Mouse (Mus musculus): ENCODE data around the gene Msantd1.
"Not testable (repeated sequence)": the region's sequence is repeated elsewhere in the genome, so short reads cannot be mapped to it uniquely, and the experiment has no call there.

Gene Msantd1

GRCm38 (mm10) chr5:34907910-34908725 is at the start of gene Msantd1:
Gene Msantd1, plus strand, starts transcription at chr5:34908012.
- in situ Hi-C loops (cut with MboI; ENCODE audit: low sequenced_read_pairs): no loop called here

- in situ Hi-C loops (cut with MboI; ENCODE audit: low sequenced_read_pairs): no loop called here
These were observed 42.4 kb upstream of the Msantd1 start for GRCm38 (mm10) chr5:34865367-34865766.

GRCm38 (mm10) chr5:34880307-34880706 is 27.5 kb upstream of the Msantd1 start:
- in situ Hi-C loops (cut with MboI; ENCODE audit: low sequenced_read_pairs): not testable (repeated sequence)

- in situ Hi-C loops (cut with MboI; ENCODE audit: low sequenced_read_pairs): no loop called here
These were observed 26.8 kb upstream of the Msantd1 start for GRCm38 (mm10) chr5:34881023-34881422.

DNA sequence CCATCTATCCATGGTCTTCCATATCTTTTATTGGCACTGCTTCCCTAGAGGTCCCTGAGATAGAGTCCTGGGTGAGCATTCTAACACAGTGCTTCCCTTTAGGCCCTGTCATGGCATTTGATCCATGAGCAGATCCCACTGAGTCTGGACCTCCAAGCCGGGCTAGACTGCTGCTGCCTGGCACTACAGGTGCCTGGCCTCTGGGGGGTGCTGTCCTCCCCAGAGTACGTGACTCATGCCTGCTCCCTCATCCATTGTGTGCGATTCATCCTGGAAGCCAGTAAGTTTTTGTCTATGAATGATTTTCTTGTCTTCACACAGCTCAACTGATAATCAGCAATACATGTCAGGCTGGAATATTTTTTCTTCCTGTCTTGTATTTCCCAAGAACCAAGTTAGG is 22.6 kb upstream of the Msantd1 start:
- in situ Hi-C loops (cut with MboI; ENCODE audit: low sequenced_read_pairs): no loop called here

DNA sequence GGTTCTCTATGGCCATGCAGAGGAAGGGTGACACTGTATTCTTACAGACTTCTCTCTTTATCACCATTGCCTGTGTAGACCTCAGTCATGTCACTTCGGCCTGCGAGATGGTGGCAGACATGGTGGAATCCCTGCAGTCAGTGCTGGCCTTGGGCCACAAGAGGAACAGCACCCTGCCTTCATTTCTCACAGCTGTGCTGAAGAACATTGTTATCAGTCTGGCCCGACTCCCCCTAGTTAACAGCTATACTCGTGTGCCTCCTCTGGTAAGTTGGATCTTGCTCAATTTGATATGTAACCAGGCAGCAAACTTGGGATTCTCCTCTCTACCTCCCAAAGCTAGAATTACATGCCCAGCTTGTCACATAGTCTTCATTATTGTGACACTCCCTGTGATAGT is 18.6 kb upstream of the Msantd1 start:
- in situ Hi-C loops (cut with MboI; ENCODE audit: low sequenced_read_pairs): no loop called here

GRCm38 (mm10) chr5:34896697-34897453 is 10.9 kb upstream of the Msantd1 start:
- in situ Hi-C loops (cut with MboI; ENCODE audit: low sequenced_read_pairs): no loop called here

DNA sequence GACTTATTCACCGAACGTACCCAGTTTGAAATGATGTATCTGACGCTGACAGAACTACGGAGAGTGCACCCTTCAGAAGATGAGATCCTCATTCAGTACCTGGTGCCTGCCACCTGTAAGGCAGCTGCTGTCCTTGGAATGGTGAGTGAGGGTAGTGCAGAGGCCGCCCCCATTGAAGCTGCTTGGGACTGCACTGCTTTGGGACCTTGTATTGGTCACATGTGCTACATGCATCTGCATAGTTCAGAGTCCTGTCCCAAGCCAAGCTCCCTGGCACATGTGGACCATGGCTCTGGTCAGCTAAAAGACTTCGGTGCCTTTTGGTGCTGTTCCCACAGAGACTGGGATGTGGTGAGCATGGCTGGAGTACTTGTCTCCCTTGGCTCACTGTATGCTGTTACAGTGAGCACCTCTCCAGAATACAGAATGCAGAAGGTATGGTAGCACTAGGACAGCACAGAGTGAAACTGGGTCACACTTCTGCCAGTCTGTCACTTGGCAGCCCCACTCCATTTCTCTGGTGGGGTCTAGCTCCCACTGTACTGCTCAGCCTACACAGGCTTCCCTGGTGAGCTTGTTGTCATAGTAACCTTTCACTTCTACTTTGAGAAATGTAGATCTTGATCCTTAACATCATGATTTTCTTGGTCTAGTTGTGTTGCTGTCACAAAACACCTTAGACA is 7.9 kb upstream of the Msantd1 start:
- in situ Hi-C loops (cut with MboI; ENCODE audit: low sequenced_read_pairs): no loop called here

DNA sequence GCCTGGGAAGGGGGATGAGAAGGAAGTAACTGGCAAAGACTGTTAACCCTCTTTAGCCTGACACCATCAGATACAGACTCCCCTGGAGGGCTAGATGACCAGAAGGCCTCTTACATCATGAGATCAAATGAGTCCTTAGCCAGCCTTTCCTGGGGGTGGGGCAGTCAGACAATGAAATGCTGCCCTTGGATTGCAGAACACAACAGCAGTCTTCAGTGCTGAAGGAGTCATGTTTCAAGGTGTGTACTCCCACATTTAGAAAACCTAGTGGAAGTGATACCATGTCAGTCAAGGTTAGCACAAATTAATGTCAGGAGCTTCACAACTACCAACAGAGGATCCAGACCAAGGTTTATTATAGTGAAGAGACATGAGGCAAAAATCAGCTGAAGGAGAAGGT is 5.4 kb upstream of the Msantd1 start:
- in situ Hi-C loops (cut with MboI; ENCODE audit: low sequenced_read_pairs): no loop called here

- in situ Hi-C loops (cut with MboI; ENCODE audit: low sequenced_read_pairs): no loop called here
These were observed 4.9 kb upstream of the Msantd1 start for GRCm38 (mm10) chr5:34902811-34903385.

GRCm38 (mm10) chr5:34904412-34904811 is 3.4 kb upstream of the Msantd1 start:
- in situ Hi-C loops (cut with MboI; ENCODE audit: low sequenced_read_pairs): no loop called here

DNA sequence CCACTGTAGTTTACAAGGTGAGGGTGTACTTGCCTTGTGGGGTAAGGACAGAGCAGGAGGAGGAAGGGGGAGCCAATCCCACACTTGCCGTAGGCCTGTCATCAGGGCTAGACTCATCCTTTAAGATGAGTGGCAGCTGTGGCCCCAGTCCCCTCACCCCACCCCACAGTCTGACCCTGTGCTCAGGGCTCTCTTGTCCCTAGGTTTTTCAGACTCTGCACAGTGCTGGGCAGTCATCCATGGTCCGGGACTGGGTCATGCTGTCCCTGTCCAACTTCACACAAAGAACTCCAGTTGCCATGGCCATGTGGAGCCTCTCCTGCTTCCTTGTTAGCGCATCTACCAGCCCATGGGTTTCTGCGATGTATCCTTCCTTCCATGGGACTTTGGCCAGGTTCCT is 582 bp upstream of the Msantd1 start:
- in situ Hi-C loops (cut with MboI; ENCODE audit: low sequenced_read_pairs): no loop called here

DNA sequence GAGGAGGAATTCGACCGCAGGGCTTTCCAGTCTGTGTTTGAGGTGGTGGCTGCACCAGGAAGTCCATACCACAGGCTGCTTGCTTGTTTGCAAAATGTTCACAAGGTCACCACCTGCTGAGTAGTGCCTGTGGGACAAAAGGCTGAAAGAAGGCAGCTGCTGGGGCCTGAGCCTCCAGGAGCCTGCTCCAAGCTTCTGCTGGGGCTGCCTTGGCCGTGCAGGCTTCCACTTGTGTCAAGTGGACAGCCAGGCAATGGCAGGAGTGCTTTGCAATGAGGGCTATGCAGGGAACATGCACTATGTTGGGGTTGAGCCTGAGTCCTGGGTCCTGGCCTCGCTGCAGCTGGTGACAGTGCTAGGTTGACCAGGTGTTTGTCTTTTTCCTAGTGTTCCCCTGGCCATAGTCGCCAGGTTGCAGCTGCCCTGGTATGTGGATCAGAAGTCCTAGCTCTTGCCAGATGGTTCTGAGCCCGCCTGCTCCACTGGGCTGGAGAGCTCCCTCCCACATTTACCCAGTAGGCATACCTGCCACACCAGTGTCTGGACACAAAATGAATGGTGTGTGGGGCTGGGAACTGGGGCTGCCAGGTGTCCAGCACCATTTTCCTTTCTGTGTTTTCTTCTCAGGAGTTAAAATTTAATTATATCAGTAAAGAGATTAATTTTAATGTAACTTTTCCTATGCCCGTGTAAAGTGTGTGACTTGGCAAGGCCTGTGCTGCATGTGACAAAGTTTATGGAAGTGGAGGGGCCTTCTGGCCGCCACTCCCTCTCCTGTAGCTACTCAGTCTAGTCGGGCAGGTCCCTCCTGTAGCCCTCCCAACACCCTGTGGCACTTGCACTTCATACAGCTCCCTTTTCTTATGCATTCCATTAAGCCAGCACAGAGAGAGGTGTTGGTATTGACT is 1.2 kb downstream of the Msantd1 start:
- in situ Hi-C loops (cut with MboI; ENCODE audit: low sequenced_read_pairs): no loop called here

DNA sequence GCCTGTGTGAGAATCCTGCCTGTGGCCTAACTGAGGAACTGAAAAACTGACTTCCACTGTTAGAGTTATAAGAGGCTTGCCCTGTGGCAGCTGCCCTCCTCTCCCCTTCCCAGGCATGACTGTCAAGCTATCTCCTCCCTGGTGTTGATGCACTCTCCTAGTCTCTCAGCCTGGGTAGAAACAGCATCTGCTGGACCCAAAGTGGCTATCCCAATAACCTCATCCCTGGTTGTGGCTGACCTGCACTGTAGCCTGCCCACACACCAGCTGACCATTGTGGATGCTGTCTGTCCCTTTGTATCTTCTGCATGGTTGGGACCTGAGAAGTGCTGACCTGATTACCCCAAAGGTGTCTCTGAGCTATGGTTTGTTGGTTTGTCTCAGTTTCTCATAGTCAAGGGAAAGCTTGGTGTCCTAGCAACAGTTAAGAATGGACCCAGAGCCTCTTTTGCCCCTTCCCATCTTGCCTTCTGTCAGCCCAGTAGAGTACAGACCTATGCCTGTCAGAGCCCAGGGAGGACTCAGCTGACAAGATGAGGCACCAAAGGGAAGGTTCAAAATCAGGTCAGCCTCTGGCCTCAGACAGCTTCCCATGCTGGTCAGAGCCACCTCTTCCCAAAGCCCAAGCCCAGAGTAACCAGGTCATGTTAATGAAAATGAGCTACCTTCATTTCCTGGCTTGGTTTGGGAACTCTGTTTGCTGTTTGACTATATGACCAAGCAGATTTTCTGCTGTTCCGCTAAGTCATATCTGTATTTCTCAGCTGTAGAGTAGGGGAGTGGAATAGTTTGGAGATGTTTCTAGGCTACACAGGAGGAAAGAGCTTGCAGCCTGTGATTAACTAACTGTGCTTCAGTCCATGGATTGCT is 2.1 kb downstream of the Msantd1 start:
- in situ Hi-C loops (cut with MboI; ENCODE audit: low sequenced_read_pairs): no loop called here

- in situ Hi-C loops (cut with MboI; ENCODE audit: low sequenced_read_pairs): no loop called here
These were observed 2.6 kb downstream of the Msantd1 start for GRCm38 (mm10) chr5:34910504-34910815.

GRCm38 (mm10) chr5:34915801-34916200 is 8.0 kb downstream of the Msantd1 start:
- in situ Hi-C loops (cut with MboI; ENCODE audit: low sequenced_read_pairs): no loop called here

- in situ Hi-C loops (cut with MboI; ENCODE audit: low sequenced_read_pairs): no loop called here
These were observed 9.4 kb downstream of the Msantd1 start for GRCm38 (mm10) chr5:34917234-34917655.

DNA sequence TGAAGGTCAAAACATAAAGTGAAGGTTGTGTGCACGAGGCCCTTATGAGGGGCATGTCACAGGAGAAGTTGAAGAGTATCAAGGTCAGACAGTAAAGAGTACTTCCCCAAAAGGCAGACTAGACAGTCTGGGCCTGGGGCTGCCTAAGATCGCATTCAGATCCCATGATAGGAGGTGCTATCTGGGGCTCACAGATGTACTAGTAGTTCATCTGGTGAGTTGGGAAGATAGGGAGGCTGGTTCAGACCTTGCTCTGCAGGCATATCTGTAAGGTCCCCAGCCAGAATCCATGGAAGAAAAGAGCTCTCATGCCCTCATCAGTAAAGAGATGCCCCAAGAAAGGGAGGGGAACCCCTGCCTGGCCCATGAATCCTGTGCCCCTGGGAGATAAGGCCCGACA is 11.0 kb downstream of the Msantd1 start:
- in situ Hi-C loops (cut with MboI; ENCODE audit: low sequenced_read_pairs): no loop called here

DNA sequence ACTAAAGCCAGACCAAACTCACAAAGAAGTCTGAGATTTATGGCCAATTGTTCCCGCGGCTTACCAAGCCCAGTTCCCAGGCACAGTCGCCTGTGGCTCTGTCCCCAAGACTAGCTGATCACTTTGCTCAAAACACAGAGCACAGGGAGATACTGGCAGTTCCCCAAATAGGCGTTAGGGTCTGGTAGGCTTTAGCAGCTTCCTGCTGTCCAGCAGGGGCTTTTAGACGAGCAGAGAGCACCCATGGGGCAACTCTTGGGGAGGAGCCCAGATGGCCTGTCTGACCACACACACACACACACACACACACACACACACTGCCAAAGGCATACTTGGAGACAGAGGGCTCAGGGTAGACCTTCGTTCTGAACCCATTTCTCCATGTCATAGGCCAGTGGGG is 14.7 kb downstream of the Msantd1 start:
- in situ Hi-C loops (cut with MboI; ENCODE audit: low sequenced_read_pairs): no loop called here

Data from CH12F3 (cell line).